Mouse (Mus musculus): ENCODE measurements around the gene Zfp36.

Zfp36 gene

DNA sequence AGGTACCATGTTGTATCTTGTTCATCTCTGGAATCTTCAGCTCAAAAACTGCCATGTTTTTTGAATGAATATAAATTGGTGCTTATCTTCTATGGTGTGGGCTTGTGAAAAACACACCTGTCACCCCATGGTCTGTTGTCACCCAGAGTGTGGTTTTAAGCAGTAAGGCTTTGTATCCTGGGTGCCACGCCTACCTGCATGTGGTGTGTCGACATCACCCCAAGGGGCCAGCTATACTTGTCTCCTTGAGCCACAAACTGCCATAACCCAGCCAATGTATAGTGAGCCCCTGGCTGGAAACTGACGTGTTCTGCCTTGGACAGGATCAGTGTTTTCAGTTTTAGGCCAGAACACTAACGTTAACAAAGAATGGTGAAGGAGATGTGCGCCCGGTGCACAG is 4.1 kb upstream of the Zfp36 start:
- no peak for DNase-seq (ENCODE audit: low read depth, low spot score)

DNA sequence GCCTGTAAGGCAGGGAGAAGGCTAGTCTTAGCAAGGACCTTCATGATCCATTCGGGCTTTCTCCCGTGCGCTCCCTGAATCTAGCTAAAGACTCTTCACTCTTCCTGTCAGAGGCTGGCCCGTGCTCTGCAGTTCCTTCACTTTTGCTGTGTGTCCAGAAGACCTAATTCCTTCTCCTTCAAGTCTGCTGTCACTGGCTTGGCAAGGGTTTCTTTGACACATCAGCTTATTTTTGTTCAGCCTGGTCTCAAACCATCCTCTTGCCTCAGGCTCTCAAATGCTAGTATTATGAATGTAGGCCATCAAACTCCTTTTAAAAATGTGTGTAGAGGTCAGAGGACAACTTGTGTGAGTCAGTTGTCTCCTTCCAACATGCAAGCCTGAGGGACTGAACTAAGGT is 3.6 kb upstream of the Zfp36 start:
- DNase-seq (ENCODE audit: low read depth, low spot score) = no peak

DNA sequence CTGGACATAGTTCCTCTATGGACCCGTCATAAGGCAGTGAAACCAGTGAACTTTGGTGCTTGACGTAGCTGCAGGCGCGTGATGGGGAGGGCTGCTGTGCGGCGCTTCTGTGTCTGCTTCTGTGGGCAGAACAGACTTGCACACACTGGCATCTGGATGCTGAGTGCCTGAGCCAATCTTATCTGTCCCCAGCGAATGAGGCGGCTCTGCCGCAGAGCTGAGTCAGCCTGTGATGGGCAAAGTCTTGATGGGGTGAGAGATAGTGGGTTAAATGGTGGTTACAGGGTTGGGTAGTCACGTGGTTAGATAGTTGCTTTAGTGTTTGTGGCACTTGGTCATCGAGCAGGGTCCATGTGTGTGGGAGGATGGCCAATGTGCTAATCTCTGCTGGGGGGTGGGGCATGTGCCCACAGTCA is 2.9 kb upstream of the Zfp36 start:
- DNase-seq (ENCODE audit: low read depth, low spot score) = no peak

DNA sequence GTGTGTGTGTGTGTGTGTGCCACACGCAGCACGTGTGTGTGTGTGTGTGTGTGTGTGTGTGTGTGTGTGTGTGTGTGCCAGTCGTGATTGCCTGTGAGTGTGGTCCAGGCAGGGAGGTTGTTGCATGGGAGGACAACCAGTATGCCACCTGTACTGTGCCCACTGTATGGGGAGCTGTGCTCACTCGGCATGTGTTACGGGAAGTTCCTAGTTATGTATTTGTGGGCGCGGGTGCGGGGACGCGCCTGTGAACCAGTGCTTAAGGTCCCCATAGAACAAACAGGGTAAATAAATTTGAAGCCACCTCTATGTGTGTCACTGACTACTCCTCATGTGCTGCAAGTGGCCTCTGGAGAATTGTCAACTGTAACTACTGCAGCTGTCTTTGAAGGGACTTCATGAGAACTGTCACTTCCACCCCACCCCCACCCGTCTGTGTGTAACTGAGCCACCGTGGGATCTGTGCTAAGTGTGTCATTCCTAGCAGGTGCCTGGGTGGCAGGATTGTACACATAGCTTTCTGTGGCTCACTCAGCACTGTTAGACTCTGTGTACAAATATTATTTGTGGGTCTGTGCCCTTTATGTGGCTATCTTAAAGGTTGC is 2.4 kb upstream of the Zfp36 start:
- no peak for DNase-seq (ENCODE audit: low read depth, low spot score)

DNA sequence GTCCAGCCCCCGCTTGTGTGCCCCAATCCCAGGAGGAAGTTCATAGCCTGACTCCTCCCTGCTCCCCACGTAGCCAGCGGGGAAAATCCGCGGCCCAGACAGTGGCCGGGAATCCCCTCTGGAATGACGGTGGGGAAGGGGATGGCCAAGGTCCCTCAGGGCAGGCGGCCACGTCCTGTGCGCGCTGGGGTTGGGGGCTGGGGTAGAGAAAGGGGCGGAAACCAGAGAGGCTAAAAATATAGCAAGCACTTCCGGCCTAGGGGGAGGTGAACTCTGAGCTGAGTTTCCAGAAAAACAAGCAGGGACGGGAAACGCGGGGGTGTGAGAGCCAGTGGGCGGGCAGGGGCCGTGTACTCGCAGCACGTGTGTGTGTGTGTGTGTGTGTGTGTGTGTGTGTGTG is 1.9 kb upstream of the Zfp36 start:
- peak; percentile 80 for DNase-seq (ENCODE audit: low read depth, low spot score)

DNA sequence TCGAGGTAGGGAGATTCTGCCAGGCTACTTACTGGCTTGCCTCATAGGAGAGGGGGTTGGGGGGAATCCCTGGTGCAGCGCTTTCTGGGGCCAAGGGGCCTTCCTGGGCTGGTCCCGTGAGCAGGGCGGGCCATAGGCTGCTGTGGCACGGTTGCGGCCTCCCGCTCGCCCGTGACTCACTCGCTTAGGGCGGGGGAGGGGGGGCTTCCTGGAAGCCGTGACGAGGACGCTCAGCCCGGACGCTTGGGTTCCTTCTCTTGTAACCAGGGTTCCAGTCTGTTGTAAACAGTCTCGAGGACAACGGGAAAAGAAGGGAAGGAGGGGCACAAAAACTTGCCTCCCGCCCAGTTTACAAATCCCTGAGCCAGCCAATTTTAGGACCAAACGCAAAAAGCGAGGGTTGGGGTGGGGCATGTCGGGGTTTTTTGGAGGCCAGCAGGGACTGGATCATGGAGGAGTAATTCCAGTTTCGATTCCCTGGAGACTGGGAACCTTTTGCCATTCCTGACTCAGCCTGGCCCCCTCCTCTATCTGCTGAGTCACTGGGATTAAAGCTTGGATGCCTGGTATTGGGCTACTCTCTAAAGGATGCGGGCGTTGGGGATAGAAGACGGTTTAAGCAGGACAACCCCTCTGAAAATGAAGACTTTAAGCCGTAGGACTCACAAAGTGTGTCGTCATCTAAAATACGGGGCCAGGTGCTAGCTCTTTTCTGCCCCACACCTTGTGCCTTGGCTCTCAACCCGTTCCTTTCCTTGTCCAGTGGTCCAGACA is 1.2 kb upstream of the Zfp36 start:
- DNase-seq (ENCODE audit: low read depth, low spot score) = peak; percentile 41

DNA sequence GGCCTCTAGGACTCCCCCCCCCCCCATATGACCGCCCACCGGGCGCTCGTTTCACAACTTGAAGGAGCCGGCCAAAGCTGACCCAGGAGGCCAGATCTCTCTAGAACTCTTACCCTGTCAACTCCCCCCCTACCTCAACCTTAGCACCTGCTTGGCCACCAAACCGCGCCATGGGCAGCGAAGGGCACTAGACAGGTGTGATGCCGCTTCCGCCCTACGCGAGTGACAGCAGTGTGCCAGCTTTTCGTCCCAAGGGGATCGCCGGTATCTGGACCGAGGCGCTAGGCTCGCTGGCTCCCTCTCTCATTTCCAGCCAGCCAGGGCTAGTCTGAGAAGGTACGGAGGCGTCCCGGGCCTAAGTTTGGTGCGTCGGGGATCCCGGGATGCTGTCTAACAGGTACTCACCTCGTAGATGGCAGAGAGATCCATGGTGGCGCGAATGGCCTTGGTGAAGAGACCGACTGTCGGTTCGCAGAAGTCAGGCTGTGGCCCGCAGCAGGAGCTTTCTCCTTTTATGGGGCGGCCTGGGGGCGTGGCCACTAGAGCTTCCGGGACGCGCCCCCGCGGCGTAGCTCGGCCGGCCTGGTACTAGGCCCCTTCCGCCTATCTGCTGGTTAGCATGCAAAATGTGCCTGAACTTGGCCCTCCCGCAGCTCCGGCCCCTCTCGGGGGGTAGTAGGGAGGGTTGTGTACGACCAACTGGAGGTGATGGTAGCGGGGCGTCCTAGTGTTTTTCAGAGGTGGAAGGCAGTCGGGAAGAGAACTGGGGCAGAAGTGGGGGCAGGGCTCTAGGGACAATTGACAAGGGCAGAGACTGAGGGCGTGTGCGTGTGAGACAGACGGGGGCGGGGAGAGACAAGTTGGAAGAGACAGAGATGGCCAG is 1.0 kb downstream of the Zfp36 start:
- peak; percentile 79 for DNase-seq (ENCODE audit: low read depth, low spot score)

DNA sequence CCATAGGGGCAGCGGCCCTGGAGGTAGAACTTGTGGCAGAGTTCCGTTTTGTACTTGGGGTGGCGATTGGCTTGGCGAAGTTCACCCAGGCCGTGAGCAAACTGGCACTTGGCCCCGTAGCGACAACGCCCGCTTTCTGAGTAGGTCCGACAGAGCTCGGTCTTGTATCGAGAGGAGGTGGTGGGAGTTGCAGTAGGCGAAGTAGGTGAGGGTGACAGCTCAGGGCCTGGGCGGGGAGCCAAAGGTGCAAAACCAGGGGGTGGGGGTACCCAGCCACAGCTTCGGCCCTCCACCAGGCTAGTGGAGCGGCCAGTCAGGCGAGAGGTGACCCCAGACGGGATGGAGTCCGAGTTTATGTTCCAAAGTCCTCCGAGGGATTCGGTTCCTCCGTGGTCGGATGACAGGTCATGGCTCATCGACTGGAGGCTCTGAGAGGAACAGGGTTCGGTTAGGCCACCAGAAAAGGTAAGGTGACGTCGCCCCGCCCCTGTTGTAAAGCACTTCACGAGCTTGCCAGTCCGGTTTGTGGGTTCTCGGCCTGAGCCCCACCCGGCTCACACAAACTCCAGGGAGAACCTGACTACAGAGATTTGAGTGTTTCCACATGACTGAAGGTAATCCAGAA is 1.9 kb downstream of the Zfp36 start:
- no peak for DNase-seq (ENCODE audit: low read depth, low spot score)

DNA sequence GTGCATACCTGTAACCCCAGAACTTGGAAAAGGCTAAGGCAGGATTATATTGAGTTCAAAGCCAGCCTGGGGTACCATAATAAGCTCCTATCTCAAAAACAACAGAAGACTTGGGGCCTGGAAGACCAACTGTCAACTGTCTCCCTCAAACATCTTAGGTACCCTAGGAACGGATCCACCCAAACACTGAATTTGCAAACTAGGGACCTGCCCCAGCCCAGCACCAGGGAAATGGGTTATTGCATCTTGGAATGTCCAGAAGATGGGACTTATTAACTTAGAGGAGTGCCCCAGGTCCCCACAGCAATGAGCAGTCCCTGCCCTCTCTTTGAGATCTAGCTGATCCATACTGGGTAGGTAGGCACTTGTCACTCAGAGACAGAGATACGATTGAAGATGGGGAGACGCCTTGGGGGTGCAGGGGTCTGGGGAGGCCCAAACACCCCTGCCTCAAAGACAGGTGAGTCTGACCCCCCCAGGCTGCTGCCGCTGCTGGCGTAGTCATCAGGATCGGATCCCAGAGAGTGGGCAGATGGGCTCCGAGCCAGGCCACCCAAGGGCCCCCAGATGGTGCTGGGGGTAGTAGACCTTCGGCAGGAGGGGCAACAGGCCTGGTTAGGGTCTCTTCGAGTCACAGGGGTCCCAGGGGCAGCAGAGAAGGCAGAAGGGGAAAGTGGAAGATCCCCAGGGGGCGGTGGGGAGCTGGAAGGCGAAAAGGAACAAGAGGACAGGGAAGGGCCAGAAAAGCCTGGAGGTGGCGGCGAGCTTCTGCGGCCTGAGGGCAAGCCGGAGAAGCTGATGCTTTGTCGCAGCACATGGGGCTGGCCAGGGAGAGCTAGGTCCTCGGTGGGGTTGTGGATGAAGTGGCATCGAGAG is 2.6 kb downstream of the Zfp36 start:
- no peak for DNase-seq (ENCODE audit: low read depth, low spot score)

DNA sequence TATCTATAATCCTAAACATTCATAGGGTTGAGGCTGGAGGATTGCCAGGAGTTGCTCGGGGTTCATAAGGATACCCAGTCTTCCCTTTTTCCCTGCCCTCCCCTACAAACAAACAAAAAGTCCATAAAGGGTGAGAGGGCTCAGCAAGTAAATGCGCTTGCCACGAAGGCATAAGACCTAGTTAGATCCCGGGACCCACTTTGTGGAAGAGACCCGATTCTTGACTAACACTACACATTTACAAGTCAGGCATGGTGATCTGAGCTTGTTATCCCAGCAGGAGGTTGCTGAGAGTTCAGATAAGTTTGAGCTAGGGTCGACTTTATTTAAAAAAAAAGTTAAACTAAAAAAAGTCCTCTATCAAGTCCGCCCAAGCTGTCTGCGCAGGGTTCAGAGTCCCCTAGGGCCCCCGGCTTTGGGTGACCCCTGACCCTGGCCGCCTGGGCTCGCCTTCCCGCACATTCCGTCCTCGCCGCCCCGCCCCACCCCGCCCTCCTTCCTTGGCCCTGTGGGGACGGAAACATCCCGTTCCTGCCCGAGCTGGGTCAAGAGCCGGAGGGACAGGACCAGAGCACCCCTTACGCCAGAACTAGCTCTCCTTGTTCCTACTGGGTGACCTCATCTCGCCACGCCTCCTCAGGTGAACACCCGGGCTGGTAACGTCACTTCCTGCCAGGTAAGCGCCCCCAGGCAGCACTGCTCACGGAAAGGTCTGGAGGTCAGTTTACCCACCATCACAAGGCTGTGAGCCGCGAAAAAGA is 3.9 kb downstream of the Zfp36 start:
- peak; percentile 39 for DNase-seq (ENCODE audit: low read depth, low spot score)

DNA sequence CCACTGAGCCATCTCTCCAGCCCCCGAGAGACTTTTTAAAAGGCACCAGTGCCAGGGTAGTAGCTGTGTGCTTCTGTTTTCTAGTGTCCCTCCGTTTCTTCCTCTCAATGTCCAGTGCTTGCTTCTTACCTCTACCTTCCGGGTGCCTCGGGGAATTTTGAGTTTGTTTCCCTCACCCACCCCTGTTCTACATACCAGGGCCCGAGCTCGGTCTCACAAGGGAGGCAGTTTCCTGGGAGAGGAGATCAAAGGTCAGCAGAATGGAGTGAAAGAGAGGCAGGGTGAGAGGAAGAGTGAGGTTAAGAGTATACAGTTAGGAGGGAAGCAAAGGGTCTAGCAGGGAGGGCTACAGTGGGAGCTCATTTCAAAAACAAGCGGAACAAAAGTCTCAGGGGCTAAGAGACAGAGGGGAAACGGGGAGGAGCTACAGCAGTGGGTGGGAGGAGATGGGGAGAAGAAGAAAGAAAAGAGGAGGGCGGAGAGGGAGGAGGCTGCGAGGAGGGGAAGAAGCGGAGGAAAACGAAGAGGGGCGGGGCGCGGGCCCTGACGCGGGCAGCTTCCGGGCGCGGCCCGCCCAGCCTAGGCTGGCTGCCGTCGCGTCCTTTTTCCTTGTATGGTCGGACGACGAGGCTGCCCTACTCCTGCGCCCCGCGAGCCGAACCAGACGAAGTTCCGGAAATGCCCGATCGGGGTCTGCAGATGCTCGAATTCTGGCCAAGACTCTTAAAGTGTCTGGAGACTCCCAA is 4.7 kb downstream of the Zfp36 start:
- peak; percentile 91 for DNase-seq (ENCODE audit: low read depth, low spot score)

DNA sequence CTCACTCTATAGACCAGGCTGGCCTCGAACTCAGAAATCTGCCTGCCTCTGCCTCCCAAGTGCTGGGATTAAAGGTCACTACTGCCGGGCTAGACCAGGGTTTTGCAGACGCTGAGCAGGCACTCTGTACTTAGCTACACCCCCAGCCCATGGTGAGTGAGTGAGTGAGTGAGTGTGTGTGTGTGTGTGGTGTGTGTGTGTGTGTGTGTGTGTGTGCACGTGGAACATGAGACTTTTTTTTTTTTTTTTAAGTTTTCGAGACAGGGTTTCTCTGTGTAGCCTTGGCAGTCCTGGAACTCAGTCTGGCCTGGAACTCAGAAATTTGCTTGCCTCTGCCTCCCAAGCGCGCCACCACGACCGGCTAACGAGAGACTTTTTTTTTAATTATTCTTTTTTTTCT is 5.4 kb downstream of the Zfp36 start:
- no peak for DNase-seq (ENCODE audit: low read depth, low spot score)

DNA sequence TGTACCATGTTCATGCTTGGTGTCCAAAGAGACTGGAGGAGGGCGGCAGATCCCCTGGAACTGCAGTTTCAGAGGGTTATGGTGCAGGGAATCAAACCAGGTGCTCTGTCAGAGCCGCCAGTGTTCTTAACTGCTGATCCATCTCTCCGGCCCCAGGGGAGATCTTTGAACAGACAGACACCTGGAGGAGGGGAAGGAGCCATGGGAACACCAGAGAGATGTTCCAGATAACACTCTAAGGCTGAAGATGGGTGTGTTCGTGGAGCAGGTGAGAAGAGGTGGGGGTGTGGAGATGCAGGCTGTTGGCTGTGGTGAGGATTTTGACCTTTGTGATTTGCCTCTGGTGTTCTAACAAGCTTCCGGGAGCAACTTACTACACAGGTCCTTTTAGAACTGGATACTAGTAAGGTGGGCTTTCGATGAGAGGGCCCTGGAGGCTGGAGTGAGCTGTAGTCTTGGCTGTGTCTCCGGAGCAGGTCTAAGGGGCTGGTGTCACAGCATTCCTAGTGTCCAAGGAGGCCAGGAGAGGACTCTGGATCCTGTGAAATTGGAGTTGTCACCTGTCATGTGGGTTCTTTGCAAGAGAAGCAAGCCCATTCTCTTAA is 6.1 kb downstream of the Zfp36 start:
- no peak for DNase-seq (ENCODE audit: low read depth, low spot score)

DNA sequence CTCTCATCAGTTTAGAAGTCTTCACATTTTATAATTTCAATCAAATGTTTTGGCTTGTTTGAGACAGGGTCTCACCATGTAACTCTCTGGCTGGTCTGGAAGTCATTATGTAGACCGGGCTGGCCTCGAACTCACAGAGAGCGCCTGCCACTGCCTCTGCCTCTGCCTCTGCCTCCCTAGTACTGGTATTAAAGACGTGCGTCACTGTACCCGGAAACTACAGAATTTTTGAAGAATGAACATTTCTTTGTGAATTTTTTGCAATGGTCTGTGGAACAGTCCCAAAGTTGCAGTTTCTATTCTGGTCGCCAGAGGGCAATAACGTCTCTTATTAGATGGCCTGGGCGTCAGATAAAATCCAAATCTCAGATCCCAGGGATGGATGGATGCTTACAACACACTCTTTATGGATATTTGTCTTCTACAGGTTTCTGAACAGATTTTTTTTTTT is 6.9 kb downstream of the Zfp36 start:
- peak; percentile 92 for DNase-seq (ENCODE audit: low read depth, low spot score)

DNA sequence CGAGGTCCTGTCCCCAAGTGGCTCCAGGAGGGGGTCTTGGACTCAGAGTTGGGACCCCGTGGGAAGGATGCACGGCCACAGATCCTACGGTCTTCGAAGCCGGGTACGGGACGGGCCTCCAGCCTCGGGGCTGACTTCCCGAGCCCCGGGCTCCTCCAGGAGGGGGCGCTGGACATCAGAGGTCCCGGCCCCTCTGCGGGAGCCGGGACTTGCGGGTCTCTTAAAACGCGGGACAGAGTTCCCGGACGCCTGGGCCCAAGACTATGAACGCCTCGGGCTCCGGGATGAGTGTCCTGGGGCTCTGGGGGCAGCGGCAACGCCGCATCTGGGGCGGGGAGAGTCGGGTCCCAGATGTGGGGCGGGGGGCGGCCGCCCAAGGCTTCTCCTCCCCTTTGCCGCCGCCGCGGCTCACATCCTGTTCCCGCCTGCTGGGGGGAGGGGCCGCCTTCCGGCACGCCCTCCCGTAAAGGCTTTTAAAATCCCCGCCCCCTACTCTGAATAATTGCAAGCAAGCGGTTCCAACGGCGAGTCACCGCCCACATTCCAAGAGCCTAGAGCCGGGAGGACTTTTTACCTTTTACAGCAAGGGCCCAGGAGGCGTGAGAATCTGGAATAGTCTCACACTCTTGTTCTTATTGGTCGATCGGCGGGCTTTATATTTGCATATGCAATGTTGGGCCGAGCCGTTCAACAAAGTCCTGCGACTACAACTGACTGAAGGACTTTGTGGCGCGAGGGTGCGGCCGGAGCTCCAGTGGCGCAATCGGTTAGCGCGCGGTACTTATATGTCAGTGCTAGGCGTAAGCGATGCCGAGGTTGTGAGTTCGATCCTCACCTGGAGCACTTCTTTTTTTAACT is 7.6 kb downstream of the Zfp36 start, which contains the start of gene Plekhg2:
TSS of gene Plekhg2 (minus strand) at position 349 of the 858 bp plus-strand sequence.
- peak; percentile 99 for DNase-seq (ENCODE audit: low read depth, low spot score)

DNA sequence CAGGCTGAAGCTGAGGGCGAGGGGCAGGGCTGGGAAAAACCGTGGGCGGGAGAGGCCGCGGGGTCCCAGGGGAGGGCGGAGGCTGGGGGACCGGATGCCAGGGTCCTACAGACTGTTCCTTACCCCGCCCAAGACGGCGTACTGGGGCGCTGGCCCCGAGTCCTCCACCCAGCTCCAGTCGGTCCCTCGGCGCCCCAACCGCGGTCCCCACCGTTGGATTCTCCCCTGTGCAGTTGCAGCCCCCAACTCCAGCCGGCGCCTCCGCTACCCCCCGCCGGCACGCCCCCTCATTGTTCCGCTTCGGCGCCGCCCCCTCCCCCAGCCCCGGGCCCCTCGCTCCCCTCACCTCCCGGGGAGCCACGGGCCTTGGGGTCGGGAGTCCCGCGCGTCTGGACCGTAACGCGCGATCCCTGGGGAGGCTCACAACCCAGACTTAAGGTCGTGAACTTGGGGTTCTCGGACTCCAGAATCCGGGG is 8.5 kb downstream of the Zfp36 start:
- DNase-seq (ENCODE audit: low read depth, low spot score) = peak; percentile 43

DNA sequence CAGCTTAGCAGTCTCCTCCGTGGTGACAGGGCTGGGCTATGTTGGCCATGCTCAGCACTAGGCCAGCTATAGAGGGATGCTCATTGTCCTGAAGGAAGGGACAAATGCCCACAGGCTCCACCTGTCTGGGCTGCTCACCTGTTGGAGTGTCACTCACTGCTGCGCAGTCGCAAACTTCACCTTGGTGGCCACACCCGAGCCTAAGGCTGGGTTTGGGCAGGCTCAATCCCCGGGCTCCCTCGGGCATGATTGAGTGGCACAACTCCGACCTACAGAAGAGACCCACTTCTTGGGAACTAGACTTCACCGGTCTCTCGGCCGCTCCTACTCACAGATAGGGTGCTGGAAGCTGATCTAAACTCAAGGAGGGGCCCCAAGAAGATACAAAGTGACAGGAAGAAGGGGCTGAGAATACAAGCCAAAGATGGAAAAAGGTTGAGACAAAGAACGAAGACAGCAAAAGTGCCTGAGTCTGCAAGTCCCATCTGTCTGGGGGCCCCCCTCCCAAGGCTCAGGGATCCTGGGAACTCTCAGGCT is 9.0 kb downstream of the Zfp36 start:
- DNase-seq (ENCODE audit: low read depth, low spot score) = no peak

DNA sequence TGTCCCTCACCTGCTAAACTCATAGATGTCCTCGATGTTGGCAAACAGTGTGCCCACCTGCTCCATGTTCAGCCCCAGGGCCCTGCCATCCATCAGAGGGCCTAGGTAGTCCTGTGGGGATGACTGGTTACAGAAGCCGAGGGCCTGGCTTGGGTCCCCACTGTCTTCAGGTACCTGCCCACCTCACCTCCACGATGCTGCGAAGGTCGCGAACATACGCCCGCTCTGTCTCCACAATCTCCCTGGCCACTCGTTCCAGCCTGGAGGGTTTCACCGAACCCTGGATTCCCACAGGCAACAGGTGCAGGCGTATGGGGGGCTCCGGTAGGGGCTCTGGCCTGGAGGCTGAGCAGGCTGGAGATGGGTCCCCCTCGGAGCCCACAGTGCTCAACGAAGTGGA is 10.0 kb downstream of the Zfp36 start:
- DNase-seq (ENCODE audit: low read depth, low spot score) = no peak
